Mouse (Mus musculus): Measurements from ENCODE around the gene Wnt10a.

Wnt10a gene

DNA sequence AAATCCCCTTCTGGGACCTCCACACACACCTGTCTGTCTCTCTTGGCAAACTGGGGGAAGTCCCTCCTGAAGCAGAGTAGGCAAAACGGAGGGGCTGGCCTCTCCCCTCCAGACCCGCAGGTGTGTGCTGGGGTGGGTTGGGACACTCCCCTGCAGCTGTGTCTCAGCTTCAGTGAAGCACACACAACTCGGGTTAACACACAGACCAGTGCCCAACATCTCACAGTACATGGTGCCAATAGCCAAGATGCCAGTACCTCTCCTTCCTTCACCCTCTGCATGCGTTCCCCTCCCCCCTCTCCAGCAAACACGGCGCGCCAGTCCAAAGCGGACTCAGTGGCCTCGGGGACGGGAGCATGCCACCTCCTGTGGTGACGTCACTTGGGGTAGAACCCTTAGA is at the start of gene Wnt10a:
Wnt10a (plus strand) TSS at position 268 of the 400 bp plus-strand sequence.
- in situ Hi-C loops (cut with MboI, MseI): no loop called here

DNA sequence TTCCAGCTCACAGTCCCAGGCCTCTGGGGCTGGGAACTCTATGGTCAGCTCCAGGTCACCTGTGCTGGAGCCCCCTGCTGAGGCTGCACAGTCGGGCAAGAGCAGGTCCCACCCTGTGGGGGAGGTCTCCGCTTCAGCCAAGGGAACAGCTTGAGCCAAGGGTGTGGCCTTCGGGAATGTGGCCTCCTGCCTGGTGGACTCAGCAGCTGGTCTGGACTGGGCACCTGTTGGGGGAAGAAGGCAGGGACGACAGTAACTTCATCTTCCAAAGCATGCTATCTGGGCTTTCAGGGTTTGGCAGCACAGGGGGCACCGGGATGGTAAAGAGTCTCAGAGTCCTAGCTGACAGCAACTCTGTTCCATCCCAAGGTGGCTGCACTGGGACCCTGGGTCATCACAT is 44.0 kb upstream of the Wnt10a start:
- in situ Hi-C loops (cut with MboI, MseI): no loop called here

DNA sequence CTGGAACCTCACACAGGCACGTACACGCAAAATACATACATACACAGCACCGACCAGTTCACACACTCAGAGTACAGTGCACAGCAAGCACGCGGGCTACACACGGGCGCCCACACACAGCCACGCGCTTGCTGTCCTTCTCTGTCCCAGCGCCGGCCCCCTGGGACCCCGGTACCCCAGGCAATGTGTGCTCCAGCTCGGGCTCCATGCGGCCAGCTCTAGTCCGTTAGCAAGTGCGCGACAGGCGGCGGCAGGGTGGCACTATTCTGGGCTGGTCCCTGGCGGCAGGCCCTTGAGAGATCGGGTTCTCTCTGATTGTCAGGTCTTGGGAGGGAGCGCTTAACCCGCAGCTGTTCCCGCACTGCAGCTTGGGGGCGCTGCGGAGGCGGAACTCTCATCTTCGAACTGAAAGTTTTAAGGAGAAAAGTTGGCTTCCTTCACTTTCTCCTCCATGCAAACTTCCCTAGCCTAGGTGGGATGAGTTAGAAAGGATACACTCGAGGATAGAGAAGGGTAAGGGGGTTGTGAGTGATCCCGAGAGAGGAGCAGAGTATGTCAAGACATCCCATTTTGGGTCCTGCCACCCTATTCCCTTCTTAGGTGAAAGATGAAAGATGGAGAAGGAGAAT is 42.6 kb upstream of the Wnt10a start, which contains the start of gene Prkag3:
Prkag3 (minus strand) TSS at position 579 of the 629 bp plus-strand sequence.
- in situ Hi-C loops (cut with MboI, MseI): no loop called here

DNA sequence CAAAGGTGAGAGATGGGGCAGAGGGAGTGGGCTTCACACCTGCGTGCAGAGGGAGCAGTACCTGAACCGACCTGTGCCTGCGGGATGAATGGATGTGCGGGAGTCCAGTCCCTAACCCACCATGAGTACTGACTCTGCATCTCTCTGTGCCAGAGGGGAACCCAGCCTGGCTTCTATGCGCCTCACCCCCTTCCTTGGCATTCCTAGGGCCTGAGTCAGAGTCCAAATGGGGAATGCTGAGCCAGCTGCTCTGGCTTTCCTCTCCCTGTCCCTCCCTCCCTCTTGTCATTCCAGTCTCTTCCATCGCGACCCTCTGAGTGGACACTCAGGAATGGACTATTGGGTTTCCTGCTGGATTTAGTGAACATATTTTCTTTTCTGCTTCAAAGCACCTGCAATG is 42.0 kb upstream of the Wnt10a start:
- in situ Hi-C loops (cut with MboI, MseI): no loop called here

DNA sequence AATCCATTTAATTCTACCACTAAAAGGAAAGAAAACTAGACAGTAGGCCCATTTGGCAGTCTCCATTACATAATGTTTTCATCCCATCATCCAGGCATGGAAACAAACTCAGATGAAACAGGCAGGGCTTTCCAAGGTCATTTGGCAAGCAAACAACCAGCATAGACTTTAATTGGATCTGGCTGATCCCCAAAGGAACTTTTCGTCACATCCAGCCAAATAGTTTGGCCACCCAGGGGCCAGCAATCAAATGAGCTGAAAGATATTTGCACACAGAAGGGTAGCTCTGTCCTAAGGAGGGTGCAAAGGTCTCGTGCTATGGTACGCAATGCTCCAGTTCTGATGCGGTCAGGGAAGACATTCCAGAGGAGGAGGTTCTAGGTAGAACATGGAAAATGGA is 40.6 kb upstream of the Wnt10a start:
- in situ Hi-C loops (cut with MboI, MseI): no loop called here

DNA sequence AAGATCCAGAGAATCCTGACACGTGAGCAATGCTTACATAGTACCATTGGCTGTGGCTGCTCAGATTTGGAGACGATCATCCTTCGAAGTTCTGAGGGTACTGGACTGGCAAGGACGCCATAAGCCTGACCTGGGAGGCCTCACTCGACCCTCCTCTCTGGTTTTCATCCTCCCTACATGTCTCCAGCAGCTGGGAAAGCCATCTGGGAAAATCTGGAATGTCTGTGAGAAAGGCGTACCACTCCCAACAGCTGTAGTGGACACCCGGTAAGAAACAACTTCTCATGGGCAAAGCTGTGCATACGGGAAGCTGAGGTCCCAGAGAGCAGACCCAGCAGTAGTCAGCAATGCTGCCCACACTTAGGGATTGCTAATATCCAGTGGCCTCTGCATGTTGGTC is 39.2 kb upstream of the Wnt10a start:
- in situ Hi-C loops (cut with MboI, MseI): no loop called here

DNA sequence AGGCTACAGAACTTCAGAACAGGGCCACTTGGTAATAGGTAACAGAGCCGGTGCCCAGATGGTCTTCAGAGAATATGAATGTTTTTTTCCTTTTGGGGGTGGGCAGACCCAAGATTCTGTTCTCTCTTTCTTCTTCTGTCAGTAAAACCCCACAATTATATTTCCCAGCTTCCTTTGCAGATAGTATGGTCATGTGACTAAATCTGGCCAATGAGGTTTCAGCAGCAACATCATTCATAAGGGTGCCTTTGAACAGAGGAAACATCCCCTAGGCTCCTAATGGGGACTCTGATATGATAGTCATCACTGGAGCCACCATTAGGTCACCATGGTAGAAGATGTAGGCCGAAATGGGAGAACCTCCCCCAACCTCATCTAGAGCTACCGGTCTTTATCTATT is 38.5 kb upstream of the Wnt10a start:
- in situ Hi-C loops (cut with MboI, MseI): no loop called here

DNA sequence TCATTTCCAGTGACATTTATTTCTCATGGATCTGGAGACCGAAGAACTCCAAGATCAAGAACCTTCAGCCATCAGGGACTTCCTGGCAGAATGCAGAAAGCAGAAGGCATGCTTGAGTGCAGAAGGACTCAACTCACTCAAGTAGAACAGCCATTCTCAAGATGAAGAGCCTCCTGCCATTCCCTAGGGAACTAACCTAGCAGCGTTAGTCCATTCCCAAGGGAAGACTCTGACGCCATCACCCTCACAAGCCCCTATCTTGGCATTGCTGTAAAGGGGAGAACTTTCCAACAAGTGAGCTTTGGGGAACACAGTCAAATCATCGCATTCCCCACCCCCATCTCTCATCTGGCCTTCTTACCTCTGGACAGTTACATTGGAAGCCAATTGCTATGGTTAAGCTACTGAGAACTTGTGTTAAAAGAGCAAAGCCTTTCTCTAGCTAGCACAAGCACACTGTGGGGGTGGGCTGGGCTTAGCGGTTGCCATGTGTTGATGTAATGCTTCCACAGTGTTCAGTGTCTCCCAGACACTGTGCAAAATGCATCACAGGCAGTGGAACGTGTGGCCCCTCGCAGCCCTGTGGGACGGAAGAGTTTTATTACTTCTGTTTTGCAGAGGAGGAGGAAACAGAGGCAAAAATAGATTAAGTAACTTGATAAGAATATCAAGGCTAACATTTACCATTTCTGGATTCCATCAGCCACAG is 37.9 kb upstream of the Wnt10a start:
- in situ Hi-C loops (cut with MboI, MseI): no loop called here

DNA sequence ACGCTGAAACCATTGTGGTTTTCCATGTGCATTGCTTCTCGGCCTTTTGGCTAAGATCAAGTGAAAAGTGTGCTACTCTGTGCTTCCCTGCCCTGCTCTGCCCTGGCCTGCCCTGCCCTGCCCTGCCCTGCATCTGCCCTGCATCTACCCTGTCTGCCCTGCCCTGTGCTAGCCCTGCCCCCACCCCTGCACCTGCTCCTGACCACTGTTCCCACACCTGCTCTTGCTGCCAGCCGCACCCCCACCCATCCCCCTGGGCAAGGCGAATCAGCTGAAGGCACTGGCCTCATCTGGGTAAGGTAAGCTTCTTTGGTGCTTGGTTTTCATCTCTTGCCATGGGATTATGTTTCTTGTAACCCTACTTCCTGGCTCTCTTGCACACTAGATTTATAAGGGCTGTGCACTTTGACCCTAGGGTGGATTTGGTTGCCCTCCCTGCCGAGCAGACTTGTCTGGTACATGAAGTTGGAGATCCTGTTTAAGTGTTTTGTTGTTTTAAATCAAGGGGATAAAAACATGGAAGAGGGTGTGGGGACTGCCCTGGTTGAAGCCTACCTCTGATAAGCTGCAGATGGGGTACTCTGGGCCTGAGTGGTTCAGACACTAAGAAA is 37.0 kb upstream of the Wnt10a start:
- in situ Hi-C loops (cut with MboI, MseI): no loop called here

DNA sequence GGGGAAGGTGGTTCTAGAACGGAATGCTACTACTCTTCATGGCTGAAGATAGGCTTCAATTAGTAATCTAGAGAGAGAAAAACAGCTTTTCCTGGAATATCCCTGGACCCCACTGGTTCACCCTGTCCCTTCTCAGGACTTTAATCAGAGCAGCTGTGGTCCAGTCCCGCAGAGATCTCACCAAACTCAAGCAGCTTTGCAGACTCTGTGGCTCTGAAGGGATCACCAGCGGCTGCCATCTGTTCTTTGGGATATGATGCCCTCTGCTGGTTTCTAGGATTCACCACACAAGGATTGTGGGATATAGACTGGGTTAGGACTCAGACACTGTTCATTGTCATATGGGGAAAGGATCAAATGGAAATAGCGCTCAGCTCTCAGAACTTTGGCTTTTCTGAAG is 31.5 kb upstream of the Wnt10a start:
- in situ Hi-C loops (cut with MboI, MseI): no loop called here

DNA sequence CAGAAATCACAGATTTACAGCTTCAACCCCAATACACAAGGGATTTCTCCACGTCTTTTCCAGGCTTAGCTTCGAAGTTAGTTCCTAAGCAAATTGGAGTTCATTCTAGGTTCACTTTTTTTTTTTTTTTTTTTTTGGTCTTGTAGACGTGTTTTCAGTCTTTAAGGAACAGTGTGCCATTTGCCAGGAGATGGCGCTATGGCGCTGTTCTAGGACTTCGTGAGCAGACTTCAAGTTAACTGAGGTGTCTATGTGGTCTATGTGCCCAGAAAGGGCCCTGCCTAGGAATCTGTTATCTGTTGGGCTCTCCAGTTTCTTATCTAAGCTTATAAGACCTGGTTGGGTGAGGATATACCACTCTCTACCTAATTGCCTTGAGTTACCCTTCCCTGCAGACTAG is 28.2 kb upstream of the Wnt10a start:
- in situ Hi-C loops (cut with MboI, MseI): no loop called here

DNA sequence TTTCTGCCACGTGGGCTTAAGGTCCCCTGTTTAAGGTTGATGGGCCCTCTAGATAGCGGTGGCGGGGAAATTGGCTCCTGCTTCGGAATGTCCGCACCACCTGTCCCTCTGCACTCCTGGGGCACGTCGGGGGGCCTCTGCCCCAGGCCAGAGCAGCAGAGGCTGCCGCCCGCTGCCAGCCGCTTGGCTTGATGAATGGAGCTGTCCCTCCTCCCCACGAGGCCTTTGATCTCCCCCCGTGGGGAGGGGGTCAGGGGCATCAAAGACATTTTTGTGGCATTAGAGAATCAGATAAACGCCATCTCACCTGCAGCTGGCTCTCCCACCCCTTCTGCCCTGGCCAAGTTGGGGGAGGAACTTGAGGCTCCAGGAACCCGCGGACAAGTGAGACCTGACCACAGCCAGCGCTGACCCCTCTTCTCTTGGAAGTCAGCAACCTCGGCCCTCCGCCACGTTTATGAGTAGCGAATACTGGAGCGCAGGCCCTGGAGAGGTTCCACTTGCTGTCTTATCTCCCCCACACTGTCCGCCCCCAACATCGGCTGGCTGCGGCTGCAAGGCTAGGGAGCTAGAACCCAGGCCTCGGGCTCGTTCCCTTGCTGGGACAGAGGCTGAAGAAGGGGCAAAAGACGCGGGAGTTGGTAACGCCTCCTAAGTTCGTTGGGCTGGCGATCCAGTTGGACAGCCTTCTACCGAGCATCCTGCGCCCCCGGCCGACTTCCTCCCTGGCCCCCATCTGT is 20.4 kb upstream of the Wnt10a start:
- in situ Hi-C loops (cut with MboI, MseI): no loop called here

DNA sequence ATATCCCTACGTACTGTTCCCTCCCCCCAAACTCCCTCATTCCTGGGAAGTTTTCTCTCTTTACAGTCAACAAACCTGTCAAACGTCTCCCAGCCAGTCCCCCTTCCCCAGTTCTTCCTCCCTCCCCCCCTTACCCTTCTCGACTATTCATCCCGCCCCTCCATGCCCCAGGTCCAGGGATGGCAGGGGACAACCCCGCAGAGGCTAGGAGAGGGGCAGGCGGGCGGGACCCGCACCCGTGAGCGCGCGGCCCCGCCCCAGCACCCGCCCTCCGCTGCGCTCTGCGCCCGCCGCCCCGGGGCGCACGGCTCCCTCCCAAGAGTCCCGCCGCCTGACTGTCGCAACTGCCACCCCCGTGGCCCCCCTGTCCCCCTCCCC is 19.9 kb upstream of the Wnt10a start:
- in situ Hi-C loops (cut with MboI, MseI): no loop called here

DNA sequence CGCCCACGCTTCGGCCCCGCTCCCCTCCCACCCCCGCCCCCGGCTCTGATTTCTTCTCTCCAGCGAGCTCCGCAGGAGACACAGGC is 19.6 kb upstream of the Wnt10a start, which contains the start of gene Wnt6:
Wnt6 (plus strand) TSS at position 48 of the 86 bp plus-strand sequence.
- in situ Hi-C loops (cut with MboI, MseI): no loop called here

DNA sequence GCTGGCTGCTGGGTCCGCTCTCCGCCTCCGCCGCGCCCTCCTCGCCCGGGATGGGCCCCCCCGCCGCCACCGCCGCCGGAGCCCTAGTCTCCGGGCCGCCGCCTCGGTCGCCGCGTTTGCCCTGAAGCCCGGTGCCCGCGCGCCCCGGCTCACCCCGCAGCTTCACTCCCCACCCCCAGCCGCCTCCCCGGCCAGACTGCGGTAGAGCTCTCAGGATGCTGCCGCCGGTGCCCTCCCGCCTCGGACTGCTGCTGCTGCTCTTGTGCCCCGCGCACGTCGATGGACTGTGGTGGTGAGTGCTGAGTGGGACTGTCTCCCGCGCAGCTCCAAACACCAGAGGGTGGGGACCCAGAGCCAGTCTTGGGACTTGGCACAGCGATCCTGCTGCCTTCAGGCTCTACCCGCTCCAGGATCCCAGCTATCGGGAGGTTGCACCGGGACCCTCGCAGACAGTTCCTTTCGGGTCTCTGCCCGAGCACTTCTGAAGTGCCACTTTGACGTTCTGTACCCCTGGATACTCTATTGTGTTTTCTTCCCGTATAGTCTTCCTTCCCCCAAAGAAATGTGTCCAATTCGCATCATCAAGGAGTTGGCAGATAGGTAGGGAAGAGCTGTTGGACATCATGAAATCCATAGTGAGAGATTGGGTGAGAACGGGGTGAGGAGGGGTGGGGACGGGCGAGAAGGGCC is 19.2 kb upstream of the Wnt10a start:
- in situ Hi-C loops (cut with MboI, MseI): no loop called here

DNA sequence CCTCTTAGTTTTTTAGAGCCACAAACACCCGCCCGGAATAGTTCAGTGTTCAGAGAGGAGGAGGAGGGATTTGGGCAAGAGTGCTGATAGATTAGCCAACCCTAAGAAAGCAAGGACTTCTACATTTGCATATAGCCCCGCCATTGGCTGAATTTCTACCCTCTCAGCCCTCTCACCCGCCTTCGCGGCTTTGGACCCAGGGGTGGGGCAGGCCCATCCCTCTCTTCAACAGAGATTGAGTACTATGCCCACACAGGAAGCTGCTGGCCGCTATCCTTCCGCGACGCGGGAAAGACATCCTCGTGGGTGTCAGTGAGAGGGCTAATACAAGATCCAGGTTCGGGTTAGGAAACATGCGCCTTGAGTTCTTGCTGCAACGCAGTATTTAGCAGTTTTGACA is 18.2 kb upstream of the Wnt10a start:
- in situ Hi-C loops (cut with MboI, MseI): no loop called here

DNA sequence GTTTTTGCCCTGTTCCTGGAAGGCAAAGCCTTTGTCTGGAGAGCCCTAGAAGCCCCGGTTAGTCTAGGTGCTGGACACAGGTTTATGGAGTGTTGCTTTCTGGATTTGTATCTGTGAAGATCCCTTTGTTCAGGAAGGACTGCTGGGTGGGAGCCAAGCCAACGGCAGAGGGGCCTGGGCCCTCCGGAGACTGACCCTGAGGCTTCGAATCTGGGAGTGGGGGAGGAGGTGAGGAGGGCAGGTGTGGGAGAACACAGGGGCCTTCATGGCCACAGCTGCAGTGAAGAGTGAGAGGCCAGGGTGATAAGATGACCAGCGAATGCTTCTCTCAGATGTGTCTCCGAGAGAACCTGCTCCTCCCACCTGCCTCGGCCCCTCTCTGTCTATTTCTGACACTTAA is 17.3 kb upstream of the Wnt10a start:
- in situ Hi-C loops (cut with MboI, MseI): no loop called here

DNA sequence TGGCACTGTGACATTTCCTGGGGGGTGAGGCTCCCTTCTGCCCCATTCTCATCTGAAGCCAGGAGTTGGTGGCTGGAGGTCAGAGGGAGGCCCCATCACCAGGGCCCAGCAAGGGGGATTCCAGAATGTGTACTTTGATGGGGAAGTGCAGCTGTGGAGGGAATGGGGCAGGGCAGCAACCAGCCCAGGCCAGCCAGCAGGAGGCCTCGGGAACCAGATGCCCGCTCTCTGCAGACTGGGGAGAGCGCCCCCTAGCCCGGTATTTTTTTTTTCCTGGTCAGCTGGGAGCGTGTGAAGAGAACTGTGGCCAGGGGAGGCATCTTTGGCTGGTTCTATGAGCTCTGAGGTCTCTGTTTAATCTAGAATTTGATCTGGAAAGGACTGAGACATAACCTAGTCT is 15.5 kb upstream of the Wnt10a start:
- in situ Hi-C loops (cut with MboI, MseI): no loop called here

DNA sequence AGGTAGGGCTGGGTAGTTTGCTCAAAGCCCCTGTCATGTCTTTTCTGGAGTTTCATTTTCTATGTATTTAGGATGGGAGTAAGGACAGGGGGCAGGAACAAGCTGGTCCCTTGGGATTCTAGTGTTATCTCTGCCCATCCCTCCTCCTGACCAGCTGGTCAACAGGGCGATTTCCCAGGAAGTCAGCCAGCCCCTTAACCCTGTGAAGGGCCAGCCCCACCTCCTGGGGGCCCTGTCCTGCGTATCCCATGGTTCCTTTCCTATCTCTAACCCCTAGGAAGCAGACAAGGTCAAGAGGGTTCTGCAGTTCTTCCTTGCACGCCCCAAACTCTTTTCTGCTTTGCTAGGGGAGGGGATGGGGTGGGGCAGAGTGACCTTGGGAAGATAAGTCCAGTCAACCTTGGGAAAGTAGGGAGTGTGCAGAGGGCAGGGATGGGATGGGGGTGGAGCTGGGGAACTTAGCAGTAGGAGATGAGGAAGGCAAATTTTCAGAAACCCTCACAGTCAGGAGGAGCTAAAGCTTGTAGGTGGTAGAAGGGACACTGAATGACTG is 12.3 kb upstream of the Wnt10a start:
- in situ Hi-C loops (cut with MboI, MseI): no loop called here

DNA sequence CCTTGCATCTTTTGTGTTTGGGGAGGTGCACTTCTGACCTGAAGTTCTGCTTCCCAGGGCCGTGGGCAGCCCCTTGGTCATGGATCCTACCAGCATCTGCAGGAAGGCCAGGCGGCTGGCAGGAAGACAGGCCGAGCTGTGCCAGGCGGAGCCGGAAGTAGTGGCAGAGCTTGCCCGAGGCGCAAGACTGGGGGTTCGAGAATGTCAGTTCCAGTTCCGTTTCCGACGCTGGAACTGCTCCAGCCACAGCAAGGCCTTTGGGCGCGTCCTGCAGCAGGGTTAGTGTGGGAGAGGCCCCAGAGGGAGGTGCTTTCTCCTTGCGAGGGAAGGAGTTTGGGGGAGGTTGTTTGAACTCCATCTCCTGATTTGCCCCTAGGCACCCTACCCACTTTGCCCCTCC is 9.3 kb upstream of the Wnt10a start:
- in situ Hi-C loops (cut with MboI, MseI): no loop called here

DNA sequence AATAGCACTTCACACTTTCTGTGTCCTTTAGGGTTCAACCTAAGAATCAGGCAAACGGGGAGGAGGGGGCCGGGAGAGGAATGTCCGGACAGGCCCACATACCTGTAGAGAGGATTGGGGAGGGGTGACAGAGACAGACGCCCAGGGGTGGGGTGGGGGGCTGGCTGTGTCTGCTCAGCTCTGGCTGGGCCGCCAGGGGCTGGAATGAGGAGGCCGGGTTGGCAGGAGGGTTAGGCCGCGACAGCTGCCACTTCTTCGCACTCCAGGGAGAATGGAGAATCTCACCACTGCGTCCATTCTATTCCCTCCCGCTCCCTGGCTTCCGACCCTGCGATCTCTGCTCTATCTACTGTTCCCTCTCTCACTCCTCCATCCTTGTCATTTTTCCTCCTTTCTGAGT is 7.8 kb upstream of the Wnt10a start:
- in situ Hi-C loops (cut with MboI, MseI): no loop called here
